Mouse (Mus musculus) gastrocnemius, postnatal 4 days (tissue): ENCODE data around the gene Gm21748. TPM values are rescaled to one million over a fixed set of nuclear protein-coding genes. Genes with fewer than 3 reads are reported as not detected.
"Not testable (repeated sequence)": the region's sequence is repeated elsewhere in the genome, so short reads cannot be mapped to it uniquely, and the experiment has no call there.

ENCODE experiments used
- DNase-seq, 2 experiments: peaks; one replicate each; pipeline ENCODE4 v3.0.0; 2021 to 2022; ENCODE audit warnings: low spot score in 2 of 2, mixed read lengths in 2 of 2
- long read RNA-seq, 2 experiments: library from polyadenylated mRNA; stranded (forward); transcript quantifications; one replicate each; pipeline ENCODE4 v2.0.0; 2021
- total RNA-seq, 2 experiments: library from RNA; stranded (reverse); gene quantifications; 2 replicates each; pipeline ENCODE4 v1.2.3; 2021

Gm21748 gene
- total RNA-seq, result not detected
- long read RNA-seq, experiment 1, result 0 reads
- long read RNA-seq, experiment 2, result 0 reads

GRCm38 (mm10) chrY:90839077-90839476 lies at the start of gene Gm21748:
TSS of gene Gm21748 (minus strand) at chrY:90839177.
- not testable (repeated sequence) for DNase-seq

Other genes with a start within 250 kb of the Gm21748 start
- gene Gm21860, start 84.4 kb downstream of the Gm21748 start, total RNA-seq, result not detected
- not detected for gene Gm47283, start 54.4 kb downstream of the Gm21748 start, total RNA-seq